Mouse (Mus musculus) neutrophil, adult 59 days (primary cell): ENCODE results near the gene Ankra2. TPM values are rescaled to one million over a fixed set of nuclear protein-coding genes. Genes with fewer than 3 reads are reported as not detected.

Source experiments
- total RNA-seq, 2 experiments: library from RNA; stranded (reverse); gene quantifications; 1 replicate in 1 of 2; 2 replicates in 1 of 2; pipeline ENCODE4 v1.2.4; 2023

Gene Ankra2
- total RNA-seq, result 10 to 100 TPM; 19.2 to 22.2 TPM

DNA sequence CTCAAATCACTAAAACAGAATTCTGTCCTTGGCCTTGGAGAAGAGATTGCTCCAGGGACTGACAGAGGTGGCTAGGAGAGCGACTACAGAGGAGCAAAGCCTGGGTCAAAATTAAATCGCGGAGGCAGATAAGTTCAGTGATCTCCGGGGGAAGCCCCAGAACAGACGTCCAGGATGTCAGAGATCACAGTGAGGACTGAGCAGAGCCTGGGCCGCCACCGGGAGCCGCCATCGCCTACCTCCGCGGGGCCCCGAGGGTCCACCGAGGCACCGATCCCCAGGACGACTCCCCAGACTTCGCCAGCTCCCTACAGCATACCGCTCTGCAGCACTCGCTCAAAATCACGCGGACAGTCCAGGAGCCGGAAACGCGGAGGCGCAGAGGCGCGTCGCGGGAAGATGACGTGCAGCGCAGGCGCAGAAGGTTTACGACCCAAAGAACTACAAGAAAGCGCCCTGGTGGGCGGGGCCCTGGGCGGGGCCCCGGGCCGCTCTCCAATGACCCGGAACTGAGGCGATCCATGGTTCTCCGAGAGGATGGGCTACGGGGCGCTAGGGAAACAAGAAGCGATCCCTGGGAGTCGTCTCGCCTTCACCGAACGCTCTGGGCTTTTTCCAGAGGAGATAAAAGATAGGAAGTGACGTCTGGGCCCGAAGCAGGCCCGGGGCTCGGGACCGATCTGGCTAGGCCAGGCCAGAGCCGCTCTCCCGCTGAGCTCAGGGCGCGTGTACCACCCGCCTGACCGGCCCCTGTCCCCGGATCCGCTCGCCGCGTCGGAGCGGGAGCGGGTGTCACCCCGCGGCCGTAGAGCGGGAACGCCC lies at the start of gene Ankra2, which contains the start of gene Utp15:
Ankra2 (plus strand) TSS at position 439 of the 822 bp plus-strand sequence.
Utp15 (minus strand) TSS at position 406 of the 822 bp plus-strand sequence.

DNA sequence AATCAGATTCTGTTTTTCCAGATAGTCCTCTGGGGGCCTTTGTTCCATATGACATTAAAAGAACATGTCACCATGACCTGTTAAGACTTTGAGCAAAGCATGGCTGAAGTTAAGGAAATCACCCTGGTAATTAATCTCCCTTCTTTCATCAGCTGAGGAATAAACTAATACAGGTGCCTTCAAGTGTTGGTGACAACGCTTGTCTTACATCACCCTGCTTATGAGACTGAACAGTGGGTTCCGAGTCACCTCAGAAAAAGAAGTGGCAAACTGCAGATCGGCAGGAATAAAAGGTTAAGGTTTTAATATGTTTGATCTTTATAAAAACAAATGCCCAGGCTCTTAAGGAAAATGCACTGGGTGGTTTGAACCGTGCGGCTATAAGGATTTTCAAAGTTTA lies 16.8 kb downstream of the Ankra2 start, which contains the start of gene Gm21976:
Gm21976 (plus strand) TSS at position 202 of the 400 bp plus-strand sequence.

DNA sequence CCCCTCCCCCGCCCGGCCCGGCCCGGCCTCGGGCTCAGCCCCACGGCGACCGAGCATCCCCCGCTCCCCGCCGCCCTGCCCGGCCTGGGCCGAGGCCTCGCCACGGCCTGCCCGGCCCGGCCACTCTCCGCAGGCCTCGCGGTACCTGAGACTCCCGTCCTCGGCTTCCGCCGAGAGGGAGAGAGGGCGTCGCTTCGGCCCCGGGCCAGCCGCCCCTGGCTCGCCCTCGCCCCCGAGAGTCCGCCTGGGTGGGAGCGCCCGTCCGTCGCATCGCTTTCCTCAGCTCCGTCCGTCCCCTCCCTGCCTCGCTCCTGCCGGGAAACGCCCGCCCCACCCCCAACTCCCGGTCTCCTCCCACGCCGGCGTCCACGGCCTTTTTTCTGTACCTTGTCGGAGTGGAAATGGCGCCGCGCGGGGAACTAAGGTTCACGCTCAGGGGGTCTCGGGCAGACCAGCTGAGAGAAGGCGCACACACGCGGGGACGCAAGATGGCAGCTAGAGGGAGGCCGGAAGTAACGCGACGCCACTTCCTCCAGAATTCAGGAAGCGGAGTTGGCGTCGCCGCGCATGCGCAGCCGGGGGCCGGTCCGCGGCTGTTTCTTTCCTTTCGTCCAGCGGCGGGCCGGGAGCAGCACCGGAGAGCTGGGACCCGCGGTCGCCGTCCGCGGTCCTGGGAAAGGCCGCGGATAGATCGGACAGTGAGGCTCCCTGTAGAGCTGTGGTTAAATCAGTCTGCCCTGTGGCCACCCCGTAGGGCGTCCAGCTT lies 53.8 kb downstream of the Ankra2 start, which contains the start of gene Btf3:
Btf3 (minus strand) TSS at position 527 of the 766 bp plus-strand sequence.

Other genes starting within 250 kb of the Ankra2 start
- gene Arhgef28, start 56.6 kb upstream of the Ankra2 start, total RNA-seq, result under 1 TPM; 0.42 to 0.84 TPM
- 10 to 100 TPM; 13.0 to 22.1 TPM for gene Utp15, start within 50 bp of the Ankra2 start, total RNA-seq
- gene Gm21976, start 16.8 kb downstream of the Ankra2 start, total RNA-seq, result not detected
- gene Btf3, start 53.9 kb downstream of the Ankra2 start, total RNA-seq, result 100 to 1,000 TPM; 248 to 272 TPM
- not detected for gene Foxd1, start 91.2 kb downstream of the Ankra2 start, total RNA-seq
- not detected for gene Gm10320, start 228.9 kb downstream of the Ankra2 start, total RNA-seq